Mouse (Mus musculus) MEL (cell line): ENCODE data around the gene Spop. TPM values are rescaled to one million over a fixed set of nuclear protein-coding genes. Genes with fewer than 3 reads are reported as not detected.

Experiments used
- DNase-seq: peaks from one replicate; pipeline ENCODE4 v3.0.0; 2011; ENCODE audit warnings: low read depth, low spot score
- H3K27ac ChIP-seq: 2 replicates; pipeline ENCODE4 v1.5.1; 2012; ENCODE audit warnings: low read depth, mild to moderate bottlenecking, control low read depth, low read length, moderate library complexity; ENCODE audit not compliant: control insufficient read depth
- H3K27me3 ChIP-seq, 2 experiments: fragments of 150-350 bp in 1 of 2; sonication (generic) in 1 of 2; 2 replicates each; pipeline ENCODE4 v1.6.1; 2012; ENCODE audit warnings: low read length in 2 of 2, mild to moderate bottlenecking in 2 of 2, improper control_type of control experiment in 1 of 2, moderate library complexity in 1 of 2; ENCODE audit not compliant: insufficient read depth in 2 of 2, control insufficient read depth in 1 of 2
- H3K36me3 ChIP-seq, 2 experiments: 2 replicates each; pipeline ENCODE4 v1.6.1; 2012 to 2014; ENCODE audit warnings: low read length in 2 of 2, improper control_type of control experiment in 1 of 2, inconsistent platforms in 1 of 2, mild to moderate bottlenecking in 1 of 2; ENCODE audit not compliant: insufficient read depth in 2 of 2, control insufficient read depth in 1 of 2
- H3K4me1 ChIP-seq, 2 experiments: fragments of 150-350 bp in 1 of 2; sonication (generic) in 1 of 2; 2 replicates each; pipeline ENCODE4 v1.6.1; 2012; ENCODE audit warnings: low read length in 2 of 2, improper control_type of control experiment in 1 of 2, mild to moderate bottlenecking in 1 of 2; ENCODE audit not compliant: insufficient read depth in 2 of 2, control insufficient read depth in 1 of 2
- H3K4me3 ChIP-seq, 2 experiments: fragments of 150-350 bp in 1 of 2; sonication (generic) in 1 of 2; 2 replicates each; pipeline ENCODE4 v1.5.1; 2012; ENCODE audit warnings: low read depth in 2 of 2, low read length in 2 of 2, mild to moderate bottlenecking in 2 of 2, moderate library complexity in 2 of 2, control low read depth in 1 of 2, improper control_type of control experiment in 1 of 2; ENCODE audit not compliant: control insufficient read depth in 1 of 2, insufficient read depth in 1 of 2
- H3K79me2 ChIP-seq: 2 replicates; pipeline ENCODE4 v1.6.1; 2012; ENCODE audit warnings: mild to moderate bottlenecking, low read length, moderate library complexity; ENCODE audit not compliant: control insufficient read depth, poor library complexity, insufficient read depth
- H3K9ac ChIP-seq: 2 replicates; pipeline ENCODE4 v1.6.1; 2012; ENCODE audit warnings: low read depth, mild to moderate bottlenecking, control low read depth, low read length, moderate library complexity; ENCODE audit not compliant: control insufficient read depth, poor library complexity, severe bottlenecking
- H3K9me3 ChIP-seq: fragments of 150-350 bp; sonication (generic); replicated peaks from 2 replicates; pipeline ENCODE4 v1.6.1; 2012; ENCODE audit warnings: mild to moderate bottlenecking, low read length, improper control_type of control experiment, moderate library complexity; ENCODE audit not compliant: insufficient read depth
- BHLHE40 ChIP-seq: IDR thresholded peaks from 2 replicates; pipeline ENCODE4 v1.6.1; 2012; ENCODE audit warnings: low read depth, mild to moderate bottlenecking, inconsistent platforms, low read length, improper control_type of control experiment, borderline replicate concordance
- CHD1 ChIP-seq: IDR thresholded peaks from 2 replicates; pipeline ENCODE4 v1.6.1; 2012; ENCODE audit warnings: low read depth, mild to moderate bottlenecking, inconsistent platforms, low read length, improper control_type of control experiment
- CHD2 ChIP-seq: IDR thresholded peaks from 2 replicates; pipeline ENCODE4 v1.6.1; 2011; ENCODE audit warnings: low read length, improper control_type of control experiment
- CTCF ChIP-seq, 3 experiments: IDR thresholded peaks in 2 of 3; conservative IDR thresholded peaks in 1 of 3; 2 replicates each; pipeline ENCODE4 v1.5.1; 2011 to 2012; ENCODE audit warnings: low read length in 3 of 3, low read depth in 2 of 3, mild to moderate bottlenecking in 2 of 3, improper control_type of control experiment in 1 of 3, inconsistent platforms in 1 of 3, mixed read lengths in 1 of 3, moderate library complexity in 1 of 3; ENCODE audit not compliant: control insufficient read depth in 1 of 3, insufficient read depth in 1 of 3, poor library complexity in 1 of 3, severe bottlenecking in 1 of 3
- ELF1 ChIP-seq: IDR thresholded peaks from 2 replicates; pipeline ENCODE4 v1.6.1; 2014; ENCODE audit warnings: low read depth, mild to moderate bottlenecking, inconsistent platforms, low read length, improper control_type of control experiment, moderate library complexity
- EP300 ChIP-seq, 2 experiments: IDR thresholded peaks; 2 replicates each; pipeline ENCODE4 v1.6.1; 2011; ENCODE audit warnings: improper control_type of control experiment in 2 of 2, low read length in 2 of 2, low read depth in 1 of 2, mild to moderate bottlenecking in 1 of 2
- GATA1 ChIP-seq: IDR thresholded peaks from 2 replicates; pipeline ENCODE4 v1.6.1; 2011; ENCODE audit warnings: low read depth, low read length, improper control_type of control experiment
- HCFC1 ChIP-seq: IDR thresholded peaks from 2 replicates; pipeline ENCODE4 v1.6.1; 2012; ENCODE audit warnings: low read depth, mild to moderate bottlenecking, inconsistent platforms, low read length, improper control_type of control experiment, moderate library complexity
- JUND ChIP-seq: IDR thresholded peaks from 2 replicates; pipeline ENCODE4 v1.6.1; 2011; ENCODE audit warnings: low read depth, mild to moderate bottlenecking, improper control_type of control experiment, low read length
- MAZ ChIP-seq: IDR thresholded peaks from 2 replicates; pipeline ENCODE4 v1.6.1; 2012; ENCODE audit warnings: low read depth, mild to moderate bottlenecking, inconsistent platforms, low read length, improper control_type of control experiment
- MXI1 ChIP-seq: IDR thresholded peaks from 2 replicates; pipeline ENCODE4 v1.6.1; 2011; ENCODE audit warnings: mild to moderate bottlenecking, low read depth, low read length, improper control_type of control experiment
- MYB ChIP-seq: IDR thresholded peaks from 2 replicates; pipeline ENCODE4 v1.6.1; 2011; ENCODE audit warnings: mild to moderate bottlenecking, low read depth, low read length, improper control_type of control experiment
- MYC ChIP-seq: IDR thresholded peaks from 2 replicates; pipeline ENCODE4 v1.6.1; 2011; ENCODE audit warnings: low read depth, mild to moderate bottlenecking, low read length, improper control_type of control experiment, moderate library complexity
- NELFE ChIP-seq: IDR thresholded peaks from 2 replicates; pipeline ENCODE4 v1.6.1; 2011; ENCODE audit warnings: low read depth, low read length, improper control_type of control experiment
- POLR2A ChIP-seq, 2 experiments: IDR thresholded peaks; 2 replicates each; pipeline ENCODE4 v1.6.1; 2011 to 2012; ENCODE audit warnings: low read length in 2 of 2, mild to moderate bottlenecking in 2 of 2, control low read depth in 1 of 2, improper control_type of control experiment in 1 of 2, low read depth in 1 of 2, moderate library complexity in 1 of 2; ENCODE audit not compliant: control insufficient read depth in 1 of 2, insufficient read depth in 1 of 2, poor library complexity in 1 of 2
- POLR2AphosphoS2 ChIP-seq: IDR thresholded peaks from 2 replicates; pipeline ENCODE4 v1.6.1; 2011; ENCODE audit warnings: low read length, improper control_type of control experiment
- POLR2AphosphoS5 ChIP-seq: IDR thresholded peaks from 2 replicates; pipeline ENCODE4 v1.6.1; 2012; ENCODE audit warnings: low read depth, borderline replicate concordance, mild to moderate bottlenecking, inconsistent platforms, low read length, moderate library complexity, mixed read lengths
- RAD21 ChIP-seq: IDR thresholded peaks from 2 replicates; pipeline ENCODE4 v1.6.1; 2011; ENCODE audit warnings: mild to moderate bottlenecking, low read depth, low read length, improper control_type of control experiment
- SIN3A ChIP-seq: IDR thresholded peaks from 2 replicates; pipeline ENCODE4 v1.6.1; 2012; ENCODE audit warnings: low read length, improper control_type of control experiment, inconsistent platforms
- TAL1 ChIP-seq: IDR thresholded peaks from 2 replicates; pipeline ENCODE4 v1.6.1; 2012; ENCODE audit warnings: mild to moderate bottlenecking, inconsistent platforms, low read length, moderate library complexity, mixed read lengths
- USF1 ChIP-seq: IDR thresholded peaks from 2 replicates; pipeline ENCODE4 v1.6.1; 2014; ENCODE audit warnings: low read depth, mild to moderate bottlenecking, inconsistent platforms, low read length, improper control_type of control experiment, moderate library complexity
- ZKSCAN1 ChIP-seq: IDR thresholded peaks from 2 replicates; pipeline ENCODE4 v1.6.1; 2012; ENCODE audit warnings: low read depth, mild to moderate bottlenecking, inconsistent platforms, low read length, improper control_type of control experiment, moderate library complexity
- ZNF384 ChIP-seq: IDR thresholded peaks from 2 replicates; pipeline ENCODE4 v1.6.1; 2012; ENCODE audit warnings: low read depth, mild to moderate bottlenecking, inconsistent platforms, low read length, improper control_type of control experiment
- polyA plus RNA-seq, 2 experiments: library from polyadenylated mRNA; stranded (reverse) in 1 of 2; unstranded in 1 of 2; fragments of >175 nt in 1 of 2; fragments of >200 nt in 1 of 2; gene quantifications; 2 replicates each; pipeline versions ENCODE4 v1.2.1 to v1.2.4; 2012; ENCODE audit warnings: low replicate concordance in 2 of 2, low read depth in 1 of 2; ENCODE audit not compliant: insufficient read length in 2 of 2, insufficient read depth in 1 of 2, missing spikeins in 1 of 2
- total RNA-seq: library from RNA; depleted of rRNA; stranded (reverse); fragments of 300-350 nt; gene quantifications from 2 replicates; pipeline ENCODE4 v1.2.3, GENCODE M21; 2012

Spop gene
- total and polyA plus RNA-seq, 3 experiments: 41.5 to 84.0 TPM; not detected in 1

DNA sequence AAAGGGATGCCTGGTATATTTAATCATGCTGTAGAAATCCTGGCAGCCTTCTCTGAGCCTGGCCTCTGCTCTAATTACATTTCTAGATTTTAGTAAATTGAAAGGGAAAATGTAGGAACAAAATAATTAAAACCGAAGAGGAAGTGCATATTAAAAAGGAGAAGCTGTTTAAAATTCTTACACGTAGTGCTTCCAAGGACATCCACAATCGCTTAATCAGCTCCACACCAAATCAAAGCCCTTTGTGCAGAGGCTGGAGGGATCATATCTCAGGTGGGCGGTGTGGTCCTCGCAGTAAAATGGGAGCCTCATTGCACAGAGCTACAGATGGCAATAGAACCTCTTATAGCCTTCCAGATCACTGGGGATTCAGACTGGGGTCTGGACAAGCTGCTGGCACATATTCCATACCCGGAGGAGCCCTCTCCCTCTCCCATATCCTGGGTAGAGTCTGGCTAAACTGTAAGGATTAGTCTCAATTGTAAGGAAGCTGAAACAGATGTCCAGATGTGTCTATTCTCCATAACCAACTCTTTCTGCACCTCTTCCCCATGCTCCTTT is 2.3 kb upstream of the Spop start (continued):
- TF ChIP-seq EP300 (IDR thresholded peaks at IDR 0.05; ENCODE audit: low read depth in 1 of 2, low read length in 2 of 2): peak; percentile 39 to 77; a peak in 3 of 4 replicates
- 0 out of 2 replicates have a peak, but pooled peaks have one; percentile 33 for TF ChIP-seq MXI1
- TF ChIP-seq CHD2: no peak
- TF ChIP-seq TAL1: no peak
- TF ChIP-seq MAZ: no peak
- TF ChIP-seq MYB: no peak
- TF ChIP-seq HCFC1: no peak
- no peak for TF ChIP-seq ELF1
- TF ChIP-seq CHD1: no peak
- TF ChIP-seq JUND: no peak
- peak; percentile 63 for TF ChIP-seq GATA1
- no peak for TF ChIP-seq NELFE
- no peak for TF ChIP-seq BHLHE40
- 0 out of 2 replicates have a peak, but pooled peaks have one; percentile 34 for TF ChIP-seq SIN3A
- no peak for TF ChIP-seq POLR2A (IDR thresholded peaks at IDR 0.05; ENCODE audit: control insufficient read depth in 1 of 2, insufficient read depth in 1 of 2, low read depth in 1 of 2, low read length in 2 of 2, poor library complexity in 1 of 2)
- TF ChIP-seq ZNF384: no peak
- peak; percentile 45; the same call in 1 of the 2 replicates for TF ChIP-seq MYC
- TF ChIP-seq CTCF (IDR thresholded peaks at IDR 0.05 in 2 of 3, conservative IDR thresholded peaks at IDR 0.05 in 1 of 3; ENCODE audit: control insufficient read depth in 1 of 3, insufficient read depth in 1 of 3, low read depth in 2 of 3, low read length in 3 of 3, poor library complexity in 1 of 3, severe bottlenecking in 1 of 3): no peak
- TF ChIP-seq, all 39 proteins: peak for 7

DNA sequence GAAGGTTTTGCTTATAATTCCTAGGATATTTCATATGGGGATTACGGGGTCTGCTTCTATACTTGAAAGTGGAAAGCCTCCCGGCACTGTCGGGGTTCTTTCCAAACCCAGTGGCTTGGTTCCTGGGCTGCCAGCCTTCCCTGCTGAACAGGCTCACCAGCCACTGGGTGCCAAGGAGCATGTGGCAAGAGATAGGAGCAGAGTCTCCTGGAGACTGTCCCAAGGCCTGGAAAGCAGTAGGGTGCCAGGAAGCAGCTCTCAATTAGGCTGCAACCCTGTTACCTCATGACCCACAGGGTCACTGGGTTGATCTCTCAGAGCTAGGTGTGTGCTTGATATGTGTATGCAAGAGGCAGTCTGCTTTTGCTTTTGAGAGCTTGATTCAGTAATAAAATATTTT is 1.3 kb upstream of the Spop start:
- Histone ChIP-seq H3K9me3 (no peaks in the 10 kb centered on the region), H3K4me3 (no peak overlapping the region), H3K27ac (no peak overlapping the region), H3K79me2 (peaks cover 24% of the 10 kb centered on the region), H3K36me3 (peaks cover 0 to 29% of the 10 kb centered on the region in 2 experiments; a peak in 2 of 4 replicates), H3K9ac (no peak overlapping the region), H3K4me1 (peaks cover 18 to 19% of the 10 kb centered on the region in 2 experiments), H3K27me3 (no peaks in the 10 kb centered on the region)
- DNase-seq: no peak
- TF ChIP-seq POLR2AphosphoS5 (no peak), ZKSCAN1 (no peak), RAD21 (no peak), JUND (no peak), MYB (no peak), ZNF384 (no peak), POLR2A (IDR thresholded peaks at IDR 0.05; ENCODE audit: control insufficient read depth in 1 of 2, insufficient read depth in 1 of 2, low read depth in 1 of 2, low read length in 2 of 2, poor library complexity in 1 of 2) (no peak), MXI1 (no peak), USF1 (no peak), POLR2AphosphoS2 (no peak), MAZ (no peak), TAL1 (no peak), NELFE (no peak), GATA1 (no peak)
